Mouse (Mus musculus) forebrain, embryonic 15.5 days (tissue): ENCODE measurements around the gene Rreb1. TPM values are rescaled to one million over a fixed set of nuclear protein-coding genes. Genes with fewer than 3 reads are reported as not detected.
A peak's percentile ranks its signal among the peaks of the same experiment; 100 is the strongest.

Experiments used
- ATAC-seq: fragments of 200-750 bp; cut with Nextera tagmentation; replicated peaks from 2 replicates; pipeline ENCODE4 v1.8.0; 2017; ENCODE audit warnings: mild to moderate bottlenecking, moderate TSS enrichment, moderate library complexity
- H3K27ac ChIP-seq: fragments of 300-500 bp; sonication (generic); replicated peaks from 2 replicates; pipeline ENCODE4 v1.5.1; 2015; ENCODE audit warnings: mild to moderate bottlenecking, inconsistent platforms
- H3K27me3 ChIP-seq: fragments of 300-500 bp; sonication (generic); 2 replicates; pipeline ENCODE4 v1.6.1; 2015; ENCODE audit warnings: inconsistent platforms
- H3K36me3 ChIP-seq: fragments of 300-500 bp; sonication (generic); 2 replicates; pipeline ENCODE4 v1.6.1; 2015; ENCODE audit warnings: mild to moderate bottlenecking, inconsistent platforms
- H3K4me1 ChIP-seq: fragments of 300-500 bp; sonication (generic); 2 replicates; pipeline ENCODE4 v1.6.1; 2015; ENCODE audit warnings: inconsistent platforms
- H3K4me2 ChIP-seq: fragments of 300-500 bp; sonication (generic); replicated peaks from 2 replicates; pipeline ENCODE4 v1.6.1; 2015; ENCODE audit warnings: mild to moderate bottlenecking, inconsistent platforms
- H3K4me3 ChIP-seq: fragments of 300-500 bp; sonication (generic); 2 replicates; pipeline ENCODE4 v1.5.1; 2015; ENCODE audit warnings: mild to moderate bottlenecking, inconsistent platforms
- H3K9ac ChIP-seq: fragments of 300-500 bp; sonication (generic); replicated peaks from 2 replicates; pipeline ENCODE4 v1.6.1; 2015; ENCODE audit warnings: mild to moderate bottlenecking, inconsistent platforms
- H3K9me3 ChIP-seq: fragments of 300-500 bp; sonication (generic); 2 replicates; pipeline ENCODE4 v1.6.1; 2016; ENCODE audit warnings: inconsistent platforms
- WGBS: fragments of 180-500 bp; shearing (Covaris S2); methylation state at CpG from one replicate; pipeline ENCODE4 v1.1.7; 2015; ENCODE audit warnings: mixed read lengths; 5-methylcytosine and 5-hydroxymethylcytosine counted together
- polyA plus RNA-seq: library from polyadenylated mRNA; unstranded; fragments of >200 nt; fragmentation: Nextera tagmentation; extraction: Ambion mirVana; gene quantifications from 2 replicates; pipeline ENCODE4 v1.2.1, GENCODE M21; 2015

The Rreb1 gene
- polyA plus RNA-seq, 1 experiment from 2014 or later: 1.8 TPM

DNA sequence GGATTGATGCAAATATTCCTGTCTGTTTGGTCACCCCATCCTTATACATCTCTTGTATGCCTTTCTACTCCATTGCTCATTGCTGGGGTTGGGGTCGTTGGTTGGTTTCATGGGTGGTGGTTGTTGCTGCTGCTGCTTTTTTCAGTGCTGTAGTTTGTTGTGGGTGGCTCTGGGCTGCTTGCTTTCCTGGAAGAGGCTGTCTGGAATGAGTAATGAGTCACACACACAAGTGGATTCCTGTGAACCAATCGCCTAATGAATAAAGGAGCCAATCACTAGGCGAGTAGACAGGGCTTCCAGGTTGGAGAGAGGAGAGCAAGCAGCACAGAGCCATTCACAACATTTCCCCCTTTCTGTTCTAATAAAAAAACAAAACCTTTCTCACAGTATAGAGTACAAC is 158.2 kb downstream of the Rreb1 start:
- H3K27me3 ChIP-seq: no peaks in the 10 kb centered on the region
- ATAC-seq: no peak
- WGBS: 76% methylated on average over 3 of the region's 3 CpGs

DNA sequence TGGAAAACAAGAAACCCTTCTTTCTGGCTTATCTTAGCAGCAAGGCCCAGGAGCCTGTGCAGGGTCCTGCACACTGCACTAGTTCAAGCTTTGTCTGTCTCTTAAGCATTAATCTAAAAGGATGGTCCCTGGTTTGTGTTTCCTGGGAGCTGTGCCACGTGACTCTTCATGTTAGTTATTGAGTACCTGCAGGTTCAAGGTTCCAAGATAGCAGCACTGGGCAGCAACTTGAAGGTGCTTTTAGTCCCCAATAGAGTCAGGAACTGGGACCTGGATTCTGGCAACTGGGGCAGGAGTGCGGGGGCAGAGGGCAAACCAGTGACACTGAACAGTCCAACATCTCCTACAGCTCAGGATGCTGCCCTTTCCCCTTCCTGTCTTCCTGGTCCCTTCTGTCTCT is 162.0 kb downstream of the Rreb1 start:
- Histone ChIP-seq H3K9ac (no peak overlapping the region), H3K4me1 (no peaks in the 10 kb centered on the region), H3K4me3 (no peak overlapping the region), H3K27ac (no peak overlapping the region), H3K4me2 (no peak overlapping the region), H3K27me3 (no peaks in the 10 kb centered on the region), H3K36me3 (no peaks in the 10 kb centered on the region), H3K9me3 (no peaks in the 10 kb centered on the region)
- no peak for ATAC-seq
- WGBS: 87% methylated on average over 2 of the region's 2 CpGs

More for the DNA sequence above, 158.2 kb downstream of the Rreb1 start:
- Histone ChIP-seq H3K4me1 (no peaks in the 10 kb centered on the region), H3K9ac (no peak overlapping the region), H3K9me3 (no peaks in the 10 kb centered on the region), H3K4me2 (no peak overlapping the region), H3K4me3 (no peak overlapping the region), H3K36me3 (no peaks in the 10 kb centered on the region), H3K27ac (no peak overlapping the region)

DNA sequence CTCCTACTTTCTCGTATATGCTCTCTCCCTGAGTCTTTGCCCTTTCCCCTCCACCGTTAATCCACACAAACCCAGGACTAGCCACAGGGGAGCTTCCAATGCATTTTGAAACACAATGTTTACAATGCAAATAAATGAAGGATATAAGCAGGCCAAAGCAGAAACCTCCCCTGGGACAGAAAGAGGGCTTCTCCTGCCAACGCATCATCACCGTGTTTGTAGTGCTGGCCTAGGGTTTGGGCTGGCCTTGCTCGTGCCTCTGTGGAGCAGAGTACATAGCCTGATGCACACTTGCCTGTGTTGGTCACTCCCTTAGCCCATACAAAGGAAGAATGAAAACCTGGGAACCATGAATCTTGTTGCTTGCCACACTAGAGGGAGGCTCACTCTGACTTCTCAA is 162.4 kb downstream of the Rreb1 start:
- 71% methylated on average over 5 of the region's 5 CpGs for WGBS
- ATAC-seq: no peak
- H3K36me3 ChIP-seq: no peaks in the 10 kb centered on the region
- no peak overlapping the region for H3K4me3 ChIP-seq
- H3K27me3 ChIP-seq: no peaks in the 10 kb centered on the region
- no peak overlapping the region for H3K27ac ChIP-seq
- H3K9me3 ChIP-seq: no peaks in the 10 kb centered on the region
- no peak overlapping the region for H3K4me2 ChIP-seq
- H3K4me1 ChIP-seq: no peaks in the 10 kb centered on the region
- no peak overlapping the region for H3K9ac ChIP-seq

DNA sequence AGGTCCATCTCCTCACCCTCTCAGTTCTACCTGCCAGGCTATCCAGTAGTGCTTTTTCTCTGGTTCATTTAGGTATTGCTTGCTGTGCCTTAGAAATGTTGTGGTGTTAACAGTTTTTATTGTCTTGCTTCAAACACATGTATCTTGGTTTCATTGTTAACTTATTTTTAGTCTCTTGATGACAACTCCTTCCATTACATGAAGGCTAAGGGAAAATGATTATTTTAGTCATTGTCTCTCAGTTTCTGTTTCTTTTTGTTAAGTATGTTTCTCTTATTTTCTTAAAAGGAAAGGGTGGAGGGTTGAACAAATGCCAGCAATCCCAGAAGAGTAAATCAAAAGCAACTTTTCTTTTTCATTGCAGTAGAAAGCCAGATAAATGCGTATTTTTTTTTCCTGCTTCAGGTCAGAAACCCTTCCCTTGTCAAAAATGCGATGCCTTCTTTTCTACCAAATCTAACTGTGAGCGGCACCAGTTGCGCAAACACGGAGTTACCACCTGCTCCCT is 163.0 kb downstream of the Rreb1 start:
- H3K4me3 ChIP-seq: no peak overlapping the region
- 71% methylated on average over 5 of the region's 5 CpGs for WGBS
- H3K9ac ChIP-seq: no peak overlapping the region
- no peaks in the 10 kb centered on the region for H3K36me3 ChIP-seq
- H3K4me1 ChIP-seq: no peaks in the 10 kb centered on the region
- H3K27me3 ChIP-seq: no peaks in the 10 kb centered on the region
- H3K27ac ChIP-seq: no peak overlapping the region
- H3K9me3 ChIP-seq: no peaks in the 10 kb centered on the region
- ATAC-seq: no peak
- no peak overlapping the region for H3K4me2 ChIP-seq

DNA sequence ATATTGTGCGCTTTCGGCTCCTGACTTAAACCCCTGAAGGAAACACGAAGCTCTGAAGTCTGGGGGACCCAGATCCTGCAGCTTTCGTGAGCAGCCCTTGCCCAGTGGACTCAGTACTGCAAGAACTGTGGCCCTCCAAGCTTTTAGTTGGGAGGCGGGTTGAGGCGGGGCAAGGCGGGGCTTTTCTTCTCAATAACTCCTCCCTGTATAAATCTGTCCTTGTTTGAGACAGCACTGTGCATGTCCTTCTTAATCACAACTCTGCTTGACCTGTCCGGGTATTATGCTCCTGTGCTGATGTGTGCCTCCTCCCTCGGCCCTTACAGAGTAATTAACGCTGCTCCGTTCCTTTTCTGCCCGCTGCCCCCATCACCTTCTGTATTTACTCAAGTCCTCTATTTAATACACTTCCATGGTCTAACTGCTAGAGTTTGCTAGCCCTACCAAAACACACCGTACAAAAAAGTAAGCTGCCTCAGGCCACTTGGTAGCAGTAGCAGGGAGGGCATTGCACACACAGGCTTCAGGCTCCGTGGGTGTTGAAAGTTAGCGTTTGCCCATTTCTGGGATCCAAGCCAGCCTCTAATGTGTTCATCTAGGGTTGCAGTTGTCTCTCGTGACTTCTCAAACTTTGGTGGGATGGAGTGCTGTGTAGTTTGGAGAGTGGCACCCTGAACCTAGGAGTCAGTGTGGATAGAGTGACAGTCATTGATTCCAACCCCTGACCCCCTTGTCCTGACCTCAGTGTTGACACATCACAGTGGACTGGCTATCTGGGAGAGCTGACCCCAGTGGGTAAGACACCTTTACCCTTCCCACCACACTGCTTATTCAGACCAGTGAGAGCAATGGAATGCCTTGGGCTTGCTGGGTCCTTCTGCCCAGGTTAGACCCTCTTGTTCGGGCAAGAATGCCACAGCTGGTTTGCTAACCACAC is 164.0 kb downstream of the Rreb1 start:
- no peak overlapping the region for H3K27ac ChIP-seq
- H3K27me3 ChIP-seq: no peaks in the 10 kb centered on the region
- no peaks in the 10 kb centered on the region for H3K9me3 ChIP-seq
- no peak overlapping the region for H3K9ac ChIP-seq
- no peak for ATAC-seq
- H3K4me2 ChIP-seq: no peak overlapping the region
- H3K4me1 ChIP-seq: no peaks in the 10 kb centered on the region
- 54% methylated on average over 17 of the region's 17 CpGs for WGBS
- no peak overlapping the region for H3K4me3 ChIP-seq
- H3K36me3 ChIP-seq: no peaks in the 10 kb centered on the region

DNA sequence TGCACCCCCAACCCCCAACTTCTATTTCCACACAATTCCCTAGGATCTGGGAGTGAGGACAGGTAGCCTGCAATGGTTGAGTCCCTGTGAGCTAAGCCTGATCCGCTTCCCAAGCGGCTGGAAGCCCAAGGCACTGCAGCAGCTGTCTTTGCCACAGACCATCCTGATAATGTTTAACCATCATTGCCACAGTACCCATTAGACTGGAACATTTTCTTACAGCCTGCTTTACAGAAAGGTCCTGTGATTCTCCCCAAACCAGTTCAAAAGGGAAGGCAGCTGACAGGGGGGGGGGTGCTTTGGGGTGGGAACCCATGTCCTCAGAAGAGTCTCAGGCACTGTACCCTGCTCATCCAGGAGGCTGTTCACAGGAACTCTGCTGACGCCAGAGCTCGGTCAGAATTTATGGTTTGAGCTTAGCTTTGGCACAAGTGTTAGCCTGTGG is 164.7 kb downstream of the Rreb1 start:
- WGBS: 84% methylated on average over 4 of the region's 4 CpGs
- no peaks in the 10 kb centered on the region for H3K36me3 ChIP-seq
- no peak overlapping the region for H3K27ac ChIP-seq
- H3K9me3 ChIP-seq: no peaks in the 10 kb centered on the region
- H3K9ac ChIP-seq: no peak overlapping the region
- no peak for ATAC-seq
- H3K27me3 ChIP-seq: no peaks in the 10 kb centered on the region
- H3K4me2 ChIP-seq: no peak overlapping the region
- H3K4me1 ChIP-seq: no peaks in the 10 kb centered on the region
- no peak overlapping the region for H3K4me3 ChIP-seq

DNA sequence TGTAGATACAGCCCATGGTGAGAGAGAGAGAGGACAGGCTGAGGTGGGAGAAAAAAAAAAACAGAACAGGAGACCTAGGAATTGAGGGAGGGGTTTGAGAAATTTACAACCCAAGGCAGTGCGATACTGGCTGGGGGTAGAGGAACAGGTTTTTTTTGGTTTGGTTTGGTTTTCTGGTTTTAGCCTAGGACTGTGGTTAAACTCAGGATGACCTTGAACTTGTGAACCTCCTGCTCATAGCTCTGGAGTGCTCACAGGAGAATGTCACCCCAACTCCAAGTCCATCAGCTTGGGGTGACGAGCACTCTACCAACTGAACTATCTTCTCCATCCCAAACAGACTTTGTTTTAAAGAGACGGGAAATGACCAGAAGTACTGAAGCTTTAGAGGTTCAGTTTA is 165.3 kb downstream of the Rreb1 start:
- no peaks in the 10 kb centered on the region for H3K27me3 ChIP-seq
- no peak overlapping the region for H3K4me2 ChIP-seq
- 97% methylated on average over 3 of the region's 3 CpGs for WGBS

DNA sequence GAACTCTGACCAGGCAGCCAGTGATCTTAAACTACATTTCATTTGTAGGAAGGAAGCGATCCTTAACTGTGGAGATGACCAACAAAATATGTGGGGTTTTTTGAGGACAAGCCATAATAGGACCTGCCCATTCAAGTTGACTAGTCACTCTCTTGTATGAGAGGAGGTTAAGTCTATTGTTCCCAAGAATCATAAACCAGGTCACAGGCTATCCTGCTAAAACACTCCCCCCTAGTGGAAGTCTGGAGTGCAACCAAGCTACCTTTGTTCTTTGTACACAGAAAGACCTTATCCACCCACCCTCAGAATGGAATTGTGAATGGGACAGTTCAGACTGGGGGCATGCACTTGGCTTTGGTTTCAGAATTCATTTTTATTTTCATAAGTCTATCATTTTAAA is 166.1 kb downstream of the Rreb1 start:
- H3K4me2 ChIP-seq: no peak overlapping the region
- H3K4me3 ChIP-seq: no peak overlapping the region
- no peaks in the 10 kb centered on the region for H3K9me3 ChIP-seq
- no peaks in the 10 kb centered on the region for H3K36me3 ChIP-seq
- no peak overlapping the region for H3K9ac ChIP-seq
- no peaks in the 10 kb centered on the region for H3K4me1 ChIP-seq
- no peaks in the 10 kb centered on the region for H3K27me3 ChIP-seq
- no peak for ATAC-seq
- H3K27ac ChIP-seq: no peak overlapping the region
- WGBS: 68% methylated on average over 1 of the region's 1 CpGs

More for the DNA sequence above, 165.3 kb downstream of the Rreb1 start:
- H3K4me1 ChIP-seq: no peaks in the 10 kb centered on the region
- no peak overlapping the region for H3K9ac ChIP-seq
- ATAC-seq: no peak
- H3K36me3 ChIP-seq: no peaks in the 10 kb centered on the region
- H3K27ac ChIP-seq: no peak overlapping the region
- no peak overlapping the region for H3K4me3 ChIP-seq
- no peaks in the 10 kb centered on the region for H3K9me3 ChIP-seq

DNA sequence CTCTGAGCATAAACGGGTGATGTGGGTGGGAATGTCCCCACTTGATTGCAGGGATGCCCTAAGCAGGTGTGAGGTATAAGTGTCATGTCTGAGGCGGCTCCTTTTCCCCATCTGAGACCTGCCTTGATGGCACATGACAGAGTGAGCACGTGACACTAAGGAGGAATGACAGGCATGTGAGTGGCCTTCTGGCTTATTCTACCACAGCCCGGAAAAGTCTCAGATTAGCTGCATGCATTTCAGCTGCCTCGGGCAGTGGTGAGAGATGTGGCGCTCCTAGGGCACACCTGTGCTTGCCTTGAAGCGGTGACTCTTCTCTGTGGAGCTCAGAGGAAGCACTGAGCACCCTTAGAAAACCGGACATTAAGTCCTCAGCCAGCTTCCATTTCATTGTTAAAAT is 167.2 kb downstream of the Rreb1 start:
- Histone ChIP-seq H3K36me3 (no peaks in the 10 kb centered on the region), H3K9me3 (no peaks in the 10 kb centered on the region), H3K27ac (no peak overlapping the region), H3K9ac (no peak overlapping the region), H3K4me2 (no peak overlapping the region), H3K4me3 (no peak overlapping the region), H3K27me3 (no peaks in the 10 kb centered on the region), H3K4me1 (no peaks in the 10 kb centered on the region)
- ATAC-seq: no peak
- WGBS: 78% methylated on average over 8 of the region's 8 CpGs

DNA sequence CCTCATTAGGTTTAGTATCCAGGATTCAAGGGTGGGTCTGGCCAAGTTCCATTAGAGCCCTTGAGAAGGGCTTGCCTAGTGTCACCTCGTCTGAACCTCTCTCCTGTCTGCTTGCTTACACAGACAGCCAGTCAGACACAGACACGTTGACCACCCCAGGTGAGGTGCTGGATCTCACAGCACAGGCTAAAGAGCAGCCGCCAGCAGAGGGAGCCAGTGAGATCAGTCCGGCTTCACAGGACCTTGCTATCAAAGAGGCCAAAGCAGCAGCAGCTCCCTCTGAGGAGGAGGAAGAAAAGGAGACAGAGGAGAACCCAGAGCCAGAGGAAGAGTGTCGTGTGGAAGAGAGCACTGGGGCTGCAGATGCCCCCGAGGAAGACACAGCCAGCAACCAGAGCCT is 168.5 kb downstream of the Rreb1 start:
- Histone ChIP-seq H3K36me3 (no peaks in the 10 kb centered on the region), H3K4me2 (no peak overlapping the region), H3K27ac (no peak overlapping the region), H3K9me3 (no peaks in the 10 kb centered on the region), H3K4me3 (no peak overlapping the region), H3K9ac (no peak overlapping the region), H3K4me1 (no peaks in the 10 kb centered on the region), H3K27me3 (no peaks in the 10 kb centered on the region)
- ATAC-seq: 0 out of 2 replicates have a peak, but pooled peaks have one; percentile 53
- 17% methylated on average over 6 of the region's 6 CpGs for WGBS

DNA sequence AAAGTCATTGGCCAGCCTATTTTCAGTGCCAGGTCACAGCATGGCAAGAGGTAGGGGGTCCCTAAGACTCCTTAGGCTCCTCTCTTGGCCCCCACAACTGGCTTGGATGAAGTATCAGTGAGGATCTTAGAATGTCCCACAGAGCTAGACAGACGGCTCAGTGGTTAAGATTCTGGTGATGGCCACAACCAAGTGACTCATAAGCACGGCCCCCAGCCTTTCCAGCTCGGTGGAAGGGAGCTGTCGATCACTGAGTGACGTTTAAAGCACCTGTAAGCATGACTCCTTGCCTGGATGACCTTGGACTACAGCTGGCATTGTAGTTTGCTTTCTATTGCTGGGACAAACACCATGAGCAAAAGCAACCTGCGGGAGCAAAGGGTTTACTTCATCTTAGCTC is 174.8 kb downstream of the Rreb1 start:
- H3K4me1 ChIP-seq: no peaks in the 10 kb centered on the region
- H3K9me3 ChIP-seq: no peaks in the 10 kb centered on the region
- no peak overlapping the region for H3K4me2 ChIP-seq
- H3K4me3 ChIP-seq: no peak overlapping the region
- H3K27me3 ChIP-seq: no peaks in the 10 kb centered on the region
- no peak overlapping the region for H3K27ac ChIP-seq
- H3K36me3 ChIP-seq: no peaks in the 10 kb centered on the region
- no peak for ATAC-seq
- 81% methylated on average over 6 of the region's 6 CpGs for WGBS
- no peak overlapping the region for H3K9ac ChIP-seq

DNA sequence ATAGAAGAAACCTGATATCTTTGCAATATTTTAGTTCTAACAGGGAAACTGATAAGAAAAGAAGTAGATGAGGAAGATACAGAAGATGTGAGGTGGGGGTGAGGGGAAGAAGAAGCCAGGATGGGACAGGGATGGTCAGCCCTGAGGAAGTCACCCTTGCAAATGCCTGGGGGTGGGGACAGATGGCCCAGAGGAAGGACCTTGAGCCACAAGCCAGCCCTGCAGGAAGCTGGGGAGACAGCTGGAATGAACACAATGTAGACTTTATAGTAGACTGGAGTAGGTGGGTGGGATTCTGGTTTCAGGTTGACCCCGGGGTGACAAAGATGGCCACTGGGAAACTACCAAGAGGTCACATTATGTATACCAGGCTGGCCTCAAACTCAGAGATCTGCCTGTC is 176.1 kb downstream of the Rreb1 start:
- Histone ChIP-seq H3K4me1 (no peaks in the 10 kb centered on the region), H3K9me3 (no peaks in the 10 kb centered on the region), H3K4me3 (no peak overlapping the region), H3K4me2 (no peak overlapping the region), H3K27me3 (no peaks in the 10 kb centered on the region), H3K9ac (no peak overlapping the region), H3K36me3 (no peaks in the 10 kb centered on the region), H3K27ac (no peak overlapping the region)
- ATAC-seq: no peak
- WGBS: 86% methylated on average over 1 of the region's 1 CpGs
